In the genomic region with DNA sequence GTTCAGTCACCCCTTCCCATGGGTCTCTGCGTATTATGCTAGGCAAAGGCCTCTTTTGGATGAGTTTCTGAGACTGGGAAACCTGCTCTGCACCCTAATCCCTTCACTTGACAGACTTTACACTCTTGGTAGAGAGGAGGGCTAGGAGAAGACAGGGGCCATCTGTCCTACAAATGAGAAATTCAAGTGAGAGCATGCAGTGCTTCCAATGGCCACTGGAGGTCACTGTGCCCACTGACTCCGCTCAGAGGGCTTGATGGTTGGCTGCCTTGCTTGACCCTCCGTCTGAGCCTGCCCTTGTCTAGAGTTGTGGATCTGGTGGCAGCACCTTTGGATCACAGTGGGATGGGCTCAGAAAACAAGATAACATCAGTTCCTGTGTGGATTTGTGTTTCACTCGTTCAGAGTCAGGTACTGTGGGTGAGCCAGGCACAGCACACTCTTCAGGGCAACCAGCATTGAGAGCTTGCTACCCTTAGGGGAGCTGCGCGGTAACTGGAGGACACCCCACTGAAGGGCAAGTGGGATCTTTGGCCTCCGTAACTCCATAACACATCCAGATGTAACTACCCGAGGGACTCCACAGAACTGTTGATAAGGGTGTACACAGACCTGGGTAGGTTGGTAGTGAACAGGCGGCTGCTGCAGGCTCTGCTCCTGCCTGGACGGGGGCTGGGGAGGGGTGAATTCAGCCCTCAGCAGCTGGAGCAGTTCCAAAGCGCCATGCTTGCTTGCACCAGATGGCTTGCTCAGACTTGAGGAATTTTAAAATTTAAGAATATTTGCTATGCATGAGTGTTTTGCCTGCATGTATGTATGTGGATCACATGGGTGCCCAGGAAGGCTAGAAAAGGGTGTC, we compare ENCODE assay signal across 8 mouse cellular contexts. TPM values are rescaled to one million over a fixed set of nuclear protein-coding genes. Genes with fewer than 3 reads are reported as not detected.
DNase-seq lines count a peak whose midpoint lies in the region; ATAC-seq and TF ChIP-seq lines count a peak whose summit lies in the region.

No protein-coding gene starts in this region.

- DNase-seq in neural tube, embryonic 10.5 days (ENCODE audit: extremely low spot score, low spot score) = peak; percentile 73
- peak; percentile 15 to 55 for DNase-seq in cerebellum, adult 2 months
- DNase-seq in forebrain, embryonic 14.5 days (ENCODE audit: low spot score) = peak; percentile 64
- DNase-seq in layer of hippocampus, postnatal 36 days = peak; percentile 53 to 65
- peak; percentile 27 for DNase-seq in spleen, adult 12 weeks (ENCODE audit: low spot score)

- peak; percentile 82 for TF ChIP-seq CTCF in cerebellum, adult 2 months (IDR thresholded peaks at IDR 0.05; ENCODE audit: borderline replicate concordance, insufficient read depth, low read depth, low read length)

- TF ChIP-seq POLR2A in cerebellum, adult 2 months (IDR thresholded peaks at IDR 0.05; ENCODE audit: borderline replicate concordance, insufficient read depth, low read length) = no peak

- H3K27ac ChIP-seq in neural tube, embryonic 15.5 days (replicated peaks) = no peak overlapping the region
- no peak overlapping the region for H3K27ac ChIP-seq in cerebellum, adult 2 months (ENCODE audit: insufficient read depth, low read length)
- no peak overlapping the region; the same call in 1 of the 2 replicates for H3K27ac ChIP-seq in forebrain, embryonic 14.5 days (ENCODE audit: low read depth, low read length)
- H3K27ac ChIP-seq in hindbrain, embryonic 16.5 days (ENCODE audit: low read depth, low read length) = no peak overlapping the region

- no peaks in the 10 kb centered on the region for H3K4me1 ChIP-seq in neural tube, embryonic 15.5 days
- no peaks in the 10 kb centered on the region for H3K4me1 ChIP-seq in cerebellum, adult 2 months (ENCODE audit: control insufficient read depth, insufficient read depth, low read length)
- H3K4me1 ChIP-seq in forebrain, embryonic 14.5 days (ENCODE audit: control insufficient read depth, insufficient read depth, low read length) = no peaks in the 10 kb centered on the region
- no peaks in the 10 kb centered on the region for H3K4me1 ChIP-seq in hindbrain, embryonic 16.5 days (ENCODE audit: control insufficient read depth, insufficient read depth, low read depth, low read length)

- no peak for ATAC-seq in neural tube, embryonic 15.5 days (ENCODE audit: low FRiP score)
- peak; percentile 71 for ATAC-seq in forebrain, embryonic 14.5 days
- ATAC-seq in hindbrain, embryonic 16.5 days = peak; percentile 65; the same call in 1 of the 2 replicates
- ATAC-seq in megakaryocyte, adult 5-6 weeks (ENCODE audit: poor library complexity, severe bottlenecking) = peak; percentile 91

- no peak overlapping the region for H3K9ac ChIP-seq in neural tube, embryonic 15.5 days (replicated peaks)
- no peak overlapping the region for H3K9ac ChIP-seq in forebrain, embryonic 14.5 days (ENCODE audit: low read length)
- H3K9ac ChIP-seq in hindbrain, embryonic 16.5 days (ENCODE audit: low read depth, low read length) = no peak overlapping the region

- H3K36me3 ChIP-seq in neural tube, embryonic 15.5 days = no peaks in the 10 kb centered on the region
- H3K36me3 ChIP-seq in forebrain, embryonic 14.5 days (ENCODE audit: control insufficient read depth, insufficient read depth, low read length) = peaks cover 18% of the 10 kb centered on the region; the same call in 1 of the 2 replicates
- H3K36me3 ChIP-seq in hindbrain, embryonic 16.5 days (ENCODE audit: control insufficient read depth, insufficient read depth, low read length) = no peaks in the 10 kb centered on the region

- no peak overlapping the region for H3K4me3 ChIP-seq in neural tube, embryonic 15.5 days (replicated peaks)
- H3K4me3 ChIP-seq in cerebellum, adult 2 months (replicated peaks; ENCODE audit: insufficient read depth, low read depth, low read length) = no peak overlapping the region
- no peak overlapping the region for H3K4me3 ChIP-seq in forebrain, embryonic 14.5 days (ENCODE audit: low read depth, low read length)
- no peak overlapping the region for H3K4me3 ChIP-seq in hindbrain, embryonic 16.5 days (ENCODE audit: low read length)

- no peak overlapping the region for H3K4me2 ChIP-seq in neural tube, embryonic 15.5 days
- H3K4me2 ChIP-seq in forebrain, embryonic 14.5 days (ENCODE audit: low read length) = no peak overlapping the region
- H3K4me2 ChIP-seq in hindbrain, embryonic 16.5 days (ENCODE audit: low read length) = no peak overlapping the region

- no peaks in the 10 kb centered on the region for H3K27me3 ChIP-seq in neural tube, embryonic 15.5 days (replicated peaks)
- H3K27me3 ChIP-seq in cerebellum, adult 2 months (ENCODE audit: control insufficient read depth, insufficient read depth, low read length) = no peaks in the 10 kb centered on the region
- H3K27me3 ChIP-seq in forebrain, embryonic 14.5 days (replicated peaks; ENCODE audit: control insufficient read depth, insufficient read depth, low read length) = no peaks in the 10 kb centered on the region
- H3K27me3 ChIP-seq in hindbrain, embryonic 16.5 days (replicated peaks; ENCODE audit: control insufficient read depth, insufficient read depth, low read length) = no peaks in the 10 kb centered on the region

- WGBS in neural tube, embryonic 15.5 days = 72% methylated on average over 11 of the region's 11 CpGs
- WGBS in cerebellum, adult 2 months = 52% methylated on average over 11 of the region's 11 CpGs
- 64% methylated on average over 11 of the region's 11 CpGs for WGBS in forebrain, embryonic 14.5 days
- 65% methylated on average over 11 of the region's 11 CpGs for WGBS in hindbrain, embryonic 16.5 days

- H3K9me3 ChIP-seq in neural tube, embryonic 15.5 days (replicated peaks) = no peaks in the 10 kb centered on the region
- no peaks in the 10 kb centered on the region for H3K9me3 ChIP-seq in forebrain, embryonic 14.5 days (replicated peaks; ENCODE audit: control insufficient read depth, low read length)
- no peaks in the 10 kb centered on the region for H3K9me3 ChIP-seq in hindbrain, embryonic 16.5 days (ENCODE audit: control insufficient read depth, low read length)

RNA-seq across cellular contexts. Expression of gene Chaf1b, which starts 22.7 kb away (rescaled TPM):
- 13.2 and 26.7 TPM in 2 replicates for polyA plus RNA-seq in neural tube, embryonic 15.5 days (2015; fragmentation: Nextera tagmentation; extraction: Ambion mirVana)
- polyA plus RNA-seq in cerebellum, adult 2 months (2012; rRNA removed) = 0.51 and 0.89 TPM in 2 replicates
- polyA plus RNA-seq in forebrain, embryonic 14.5 days (2014; fragmentation: Nextera tagmentation; extraction: Ambion mirVana) = 44.0 and 56.4 TPM in 2 replicates
- 17.9 and 20.0 TPM in 2 replicates for polyA plus RNA-seq in hindbrain, embryonic 16.5 days (2015; fragmentation: Nextera tagmentation; extraction: Ambion mirVana)
- under 1 TPM; 0.47 to 0.53 TPM for total RNA-seq in layer of hippocampus, postnatal 36 days (2021)
- 19.6 and 25.9 TPM in 2 replicates for total RNA-seq in megakaryocyte, adult 5-6 weeks (2015)
- 28.1 and 30.4 TPM in 2 replicates for total RNA-seq in megakaryocyte, adult 5-6 weeks (2017)
